Comparison of ENCODE assay signal across 9 mouse cellular contexts in the genomic region with DNA sequence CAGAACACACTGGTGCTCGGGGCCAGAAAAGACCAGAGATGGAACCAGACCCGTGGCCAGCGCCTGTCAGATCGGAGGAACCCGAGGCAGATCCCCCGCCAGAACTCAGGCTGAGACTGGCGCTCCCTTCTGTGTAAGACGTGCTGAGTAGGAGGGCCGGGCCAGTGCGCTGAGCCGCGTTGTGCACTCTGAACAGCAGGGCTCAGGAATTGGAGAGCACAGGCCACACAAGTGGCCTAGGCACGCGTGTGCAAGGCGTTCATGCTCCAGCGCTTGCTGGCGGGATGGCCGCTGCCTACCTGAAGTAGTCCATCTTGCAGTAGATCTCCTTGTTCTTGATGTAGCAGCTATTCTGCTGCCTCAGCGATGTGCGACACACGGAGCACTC. TPM values are rescaled to one million over a fixed set of nuclear protein-coding genes. Genes with fewer than 3 reads are reported as not detected.
DNase-seq lines count a peak whose midpoint lies in the region; ATAC-seq lines count a peak whose summit lies in the region.
"Had no signal": no experiment of that assay in that cellular context is flagged by ENCODE, and none has a peak within 500 bp of the region (broad histone marks: within the 10 kb centered on the region; RNA-seq: fewer than 3 reads in every experiment).

No protein-coding gene starts in this region.

- peak overlapping the region; percentile 34; the same call in 1 of the 2 replicates for H3K9ac ChIP-seq in kidney, embryonic 14.5 days (ENCODE audit: low read depth, low read length)
- H3K9ac ChIP-seq in forebrain, embryonic 13.5 days: peak overlapping the region; percentile 65
- no peak overlapping the region for H3K9ac ChIP-seq in midbrain, embryonic 15.5 days

- no peaks in the 10 kb centered on the region for H3K36me3 ChIP-seq in kidney, embryonic 14.5 days (ENCODE audit: control insufficient read depth, insufficient read depth, low read length)
- H3K36me3 ChIP-seq in forebrain, embryonic 13.5 days (ENCODE audit: poor library complexity, severe bottlenecking): no peaks in the 10 kb centered on the region
- H3K36me3 ChIP-seq in limb, embryonic 10.5 days: no peaks in the 10 kb centered on the region
- H3K36me3 ChIP-seq in midbrain, embryonic 15.5 days (replicated peaks): no peaks in the 10 kb centered on the region

- peak overlapping the region; percentile 10 for H3K4me2 ChIP-seq in kidney, embryonic 14.5 days (replicated peaks; ENCODE audit: low read depth, low read length)
- peak overlapping the region; percentile 64 for H3K4me2 ChIP-seq in forebrain, embryonic 13.5 days
- peak overlapping the region; percentile 27 for H3K4me2 ChIP-seq in midbrain, embryonic 15.5 days

- no peak for DNase-seq in kidney, adult 9 months
- DNase-seq in limb, embryonic 10.5 days (ENCODE audit: low spot score): peak; percentile 73
- DNase-seq in left cerebral cortex, adult 9 months (ENCODE audit: low spot score in 2 of 2): no peak
- no peak for DNase-seq in frontal cortex, postnatal 36 days (ENCODE audit: low spot score in 2 of 2)
- DNase-seq in spleen, postnatal 14 days (ENCODE audit: low spot score in 2 of 2): no peak

- no peak for ATAC-seq in kidney, embryonic 14.5 days (ENCODE audit: low FRiP score, low TSS enrichment)
- peak; percentile 20; the same call in 1 of the 2 replicates for ATAC-seq in forebrain, embryonic 13.5 days
- no peak; the same call in 1 of the 2 replicates for ATAC-seq in midbrain, embryonic 15.5 days (replicated peaks)
- ATAC-seq: Patski had no signal

- H3K9me3 ChIP-seq in kidney, embryonic 14.5 days (ENCODE audit: control insufficient read depth, low read length): no peaks in the 10 kb centered on the region
- no peaks in the 10 kb centered on the region for H3K9me3 ChIP-seq in forebrain, embryonic 13.5 days (replicated peaks)
- H3K9me3 ChIP-seq in limb, embryonic 10.5 days (replicated peaks): no peaks in the 10 kb centered on the region
- no peaks in the 10 kb centered on the region for H3K9me3 ChIP-seq in midbrain, embryonic 15.5 days

- peaks cover 24% of the 10 kb centered on the region for H3K4me1 ChIP-seq in kidney, embryonic 14.5 days (ENCODE audit: control insufficient read depth, insufficient read depth, low read length)
- H3K4me1 ChIP-seq in forebrain, embryonic 13.5 days: peaks cover 31% of the 10 kb centered on the region
- H3K4me1 ChIP-seq in limb, embryonic 10.5 days: peaks cover 47% of the 10 kb centered on the region
- peaks cover 31% of the 10 kb centered on the region for H3K4me1 ChIP-seq in midbrain, embryonic 15.5 days

- WGBS in kidney, embryonic 14.5 days: under 1% methylated on average over 21 of the region's 21 CpGs
- under 1% methylated on average over 21 of the region's 21 CpGs for WGBS in forebrain, embryonic 13.5 days
- under 1% methylated on average over 21 of the region's 21 CpGs for whole genome bisulfite sequencing in limb, embryonic 10.5 days
- WGBS in midbrain, embryonic 15.5 days: 2% methylated on average over 21 of the region's 21 CpGs

- peak overlapping the region; percentile 48 for H3K4me3 ChIP-seq in kidney, embryonic 14.5 days (ENCODE audit: low read length)
- H3K4me3 ChIP-seq in forebrain, embryonic 13.5 days: peak overlapping the region; percentile 46
- peak overlapping the region; percentile 51 for H3K4me3 ChIP-seq in limb, embryonic 10.5 days
- peak overlapping the region; percentile 35; the same call in 1 of the 2 replicates for H3K4me3 ChIP-seq in midbrain, embryonic 15.5 days

- no peak overlapping the region for H3K27ac ChIP-seq in kidney, embryonic 14.5 days (ENCODE audit: low read depth, low read length)
- peak overlapping the region; percentile 94 for H3K27ac ChIP-seq in forebrain, embryonic 13.5 days
- no peak overlapping the region for H3K27ac ChIP-seq in limb, embryonic 10.5 days
- H3K27ac ChIP-seq in midbrain, embryonic 15.5 days: no peak overlapping the region

- H3K27me3 ChIP-seq in kidney, embryonic 14.5 days (ENCODE audit: control insufficient read depth, insufficient read depth, low read length): peaks cover 93% of the 10 kb centered on the region
- peaks cover 100% of the 10 kb centered on the region for H3K27me3 ChIP-seq in forebrain, embryonic 13.5 days
- peaks cover 100% of the 10 kb centered on the region for H3K27me3 ChIP-seq in limb, embryonic 10.5 days (ENCODE audit: low read depth, poor library complexity, severe bottlenecking)
- H3K27me3 ChIP-seq in midbrain, embryonic 15.5 days (replicated peaks): peaks cover 87% of the 10 kb centered on the region

RNA-seq across cellular contexts. Expression of gene Lhx6, which starts 2.7 kb away (rescaled TPM):
- polyA plus RNA-seq in kidney, embryonic 14.5 days (2014; fragmentation: Nextera tagmentation; extraction: Ambion mirVana): 1.6 and 3.0 TPM in 2 replicates
- 25.9 and 33.7 TPM in 2 replicates for polyA plus RNA-seq in forebrain, embryonic 13.5 days (2015; fragmentation: Nextera tagmentation; extraction: Ambion mirVana)
- 0.94 and 1.0 TPM in 2 replicates for polyA plus RNA-seq in limb, embryonic 10.5 days (2016; fragmentation: Nextera tagmentation; extraction: Ambion mirVana)
- 4.5 and 5.2 TPM in 2 replicates for polyA plus RNA-seq in midbrain, embryonic 15.5 days (2015; fragmentation: Nextera tagmentation; extraction: Ambion mirVana)

RNA-seq across cellular contexts. Expression of gene Mrrf, which starts 33.6 kb away (rescaled TPM):
- 33.1 and 33.7 TPM in 2 replicates for polyA plus RNA-seq in kidney, embryonic 14.5 days (2014; fragmentation: Nextera tagmentation; extraction: Ambion mirVana)
- polyA plus RNA-seq in forebrain, embryonic 13.5 days (2015; fragmentation: Nextera tagmentation; extraction: Ambion mirVana): 25.7 and 27.2 TPM in 2 replicates
- polyA plus RNA-seq in limb, embryonic 10.5 days (2016; fragmentation: Nextera tagmentation; extraction: Ambion mirVana): 23.0 and 27.1 TPM in 2 replicates
- polyA plus RNA-seq in midbrain, embryonic 15.5 days (2015; fragmentation: Nextera tagmentation; extraction: Ambion mirVana): 23.1 and 24.1 TPM in 2 replicates

RNA-seq across cellular contexts. Expression of gene Rbm18, which starts 34.0 kb away (rescaled TPM):
- 62.1 and 77.1 TPM in 2 replicates for polyA plus RNA-seq in kidney, embryonic 14.5 days (2014; fragmentation: Nextera tagmentation; extraction: Ambion mirVana)
- polyA plus RNA-seq in forebrain, embryonic 13.5 days (2015; fragmentation: Nextera tagmentation; extraction: Ambion mirVana): 140 and 143 TPM in 2 replicates
- polyA plus RNA-seq in limb, embryonic 10.5 days (2016; fragmentation: Nextera tagmentation; extraction: Ambion mirVana): 74.4 and 85.3 TPM in 2 replicates
- 146 and 147 TPM in 2 replicates for polyA plus RNA-seq in midbrain, embryonic 15.5 days (2015; fragmentation: Nextera tagmentation; extraction: Ambion mirVana)

RNA-seq across cellular contexts. Expression of gene Morn5, which starts 53.3 kb away (rescaled TPM):
- 0.87 TPM in 1 of 2 replicates, not detected in the other for polyA plus RNA-seq in kidney, embryonic 14.5 days (2014; fragmentation: Nextera tagmentation; extraction: Ambion mirVana)
- 2.0 and 4.1 TPM in 2 replicates for polyA plus RNA-seq in forebrain, embryonic 13.5 days (2015; fragmentation: Nextera tagmentation; extraction: Ambion mirVana)
- 0.35 TPM in 1 of 2 replicates, not detected in the other for polyA plus RNA-seq in limb, embryonic 10.5 days (2016; fragmentation: Nextera tagmentation; extraction: Ambion mirVana)
- 2.0 and 3.7 TPM in 2 replicates for polyA plus RNA-seq in midbrain, embryonic 15.5 days (2015; fragmentation: Nextera tagmentation; extraction: Ambion mirVana)

RNA-seq across cellular contexts. Expression of gene Ndufa8, which starts 53.3 kb away (rescaled TPM):
- 238 and 244 TPM in 2 replicates for polyA plus RNA-seq in kidney, embryonic 14.5 days (2014; fragmentation: Nextera tagmentation; extraction: Ambion mirVana)
- 222 and 237 TPM in 2 replicates for polyA plus RNA-seq in forebrain, embryonic 13.5 days (2015; fragmentation: Nextera tagmentation; extraction: Ambion mirVana)
- 208 and 218 TPM in 2 replicates for polyA plus RNA-seq in limb, embryonic 10.5 days (2016; fragmentation: Nextera tagmentation; extraction: Ambion mirVana)
- 290 and 315 TPM in 2 replicates for polyA plus RNA-seq in midbrain, embryonic 15.5 days (2015; fragmentation: Nextera tagmentation; extraction: Ambion mirVana)

Comparison
In these comparisons a context has a peak if more than half of its experiments do, and no peak if none do; other contexts are left out.
1. H3K4me2 ChIP-seq: peak in every context shown above with its lines; median percentile 64 in forebrain, embryonic 13.5 days; 27 in midbrain, embryonic 15.5 days; 10 in kidney, embryonic 14.5 days.